8 mouse cellular contexts compared by ENCODE assay signal in the genomic region with DNA sequence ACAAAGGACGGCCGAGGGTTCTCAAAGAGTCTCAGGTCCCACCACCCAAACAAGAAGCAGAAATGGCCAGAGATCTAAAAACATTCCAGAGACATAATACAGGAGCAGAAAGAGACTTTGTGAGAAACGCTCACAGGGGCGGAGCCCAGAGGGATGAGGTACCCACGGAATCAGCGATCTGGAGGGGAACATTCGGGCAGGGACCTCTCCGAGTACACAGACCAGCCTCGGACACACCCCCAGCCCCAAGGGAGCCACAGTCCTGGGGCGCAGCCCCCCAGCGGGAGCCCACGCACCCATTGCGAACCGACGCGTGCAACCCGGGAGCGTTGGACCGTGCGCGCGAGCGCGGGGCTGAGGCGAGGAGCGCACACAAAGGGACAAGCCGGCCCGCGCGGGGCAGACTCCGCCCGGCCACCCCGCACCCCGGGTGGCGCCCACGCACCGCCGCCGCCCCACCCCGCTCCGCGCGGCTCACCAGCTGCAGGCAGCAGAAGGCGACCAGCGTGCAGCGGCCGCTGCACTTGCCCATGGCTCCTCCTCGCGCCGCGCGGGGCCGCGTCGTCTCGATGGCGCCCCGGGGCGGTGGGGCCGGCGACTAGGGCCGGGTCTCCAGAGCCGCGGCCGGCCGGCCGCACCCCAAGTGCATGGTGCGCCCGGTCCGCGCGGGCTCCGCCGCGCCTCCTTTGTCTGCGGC. TPM values are rescaled to one million over a fixed set of nuclear protein-coding genes. Genes with fewer than 3 reads are reported as not detected.
DNase-seq lines count a peak whose midpoint lies in the region; ATAC-seq and TF ChIP-seq lines count a peak whose summit lies in the region.

No protein-coding gene starts in this region.

- peak; percentile 37 for TF ChIP-seq POLR2A in embryonic fibroblast, embryonic 13.5 days (IDR thresholded peaks at IDR 0.05; ENCODE audit: low read depth, low read length)

- H3K9me3 ChIP-seq in lung, embryonic 16.5 days (ENCODE audit: control insufficient read depth, low read length) = no peaks in the 10 kb centered on the region

- no peak overlapping the region for H3K27ac ChIP-seq in lung, embryonic 16.5 days (ENCODE audit: low read length)
- H3K27ac ChIP-seq in embryonic fibroblast, embryonic 13.5 days (ENCODE audit: insufficient read depth, low read length) = no peak overlapping the region

- no peaks in the 10 kb centered on the region for H3K36me3 ChIP-seq in lung, embryonic 16.5 days (ENCODE audit: control insufficient read depth, insufficient read depth, low read length)

- no peaks in the 10 kb centered on the region for H3K27me3 ChIP-seq in lung, embryonic 16.5 days (ENCODE audit: control insufficient read depth, insufficient read depth, low read depth, low read length)

- ATAC-seq in CD4-positive, CD25-positive, alpha-beta regulatory T cell, adult 4 months = no peak
- ATAC-seq in lung, embryonic 16.5 days (ENCODE audit: low read depth) = peak; percentile 56; the same call in 1 of the 2 replicates

- no peak for TF ChIP-seq CTCF in embryonic fibroblast, embryonic 13.5 days (IDR thresholded peaks at IDR 0.05; ENCODE audit: borderline replicate concordance, insufficient read depth, low read length)

- H3K4me2 ChIP-seq in lung, embryonic 16.5 days (ENCODE audit: low read depth, low read length) = peak overlapping the region; percentile 97

- peak overlapping the region; percentile 64 for H3K9ac ChIP-seq in lung, embryonic 16.5 days (ENCODE audit: low read length)

- peak; percentile 13 for DNase-seq in CD4-positive, CD25-positive, alpha-beta regulatory T cell, adult 2 months (ENCODE audit: low read depth, low spot score)
- DNase-seq in lung, postnatal 25 days (ENCODE audit: low spot score) = no peak
- peak; percentile 57 for DNase-seq in kidney, postnatal 10 days
- peak; percentile 74 for DNase-seq in neural tube, embryonic 10.5 days (ENCODE audit: extremely low spot score, low spot score)
- no peak for DNase-seq in thymus, postnatal 14 days

- under 1% methylated on average over 61 of the region's 76 CpGs for WGBS in lung, embryonic 16.5 days

- peak overlapping the region; percentile 62 for H3K4me3 ChIP-seq in lung, embryonic 16.5 days (ENCODE audit: low read length)
- peak overlapping the region; percentile 75 for H3K4me3 ChIP-seq in embryonic fibroblast, embryonic 13.5 days (ENCODE audit: insufficient read depth, low read length)

- H3K4me1 ChIP-seq in lung, embryonic 16.5 days (replicated peaks; ENCODE audit: control insufficient read depth, insufficient read depth, low read length) = peaks cover 7% of the 10 kb centered on the region; the same call in 1 of the 2 replicates
- H3K4me1 ChIP-seq in embryonic fibroblast, embryonic 13.5 days (ENCODE audit: control insufficient read depth, insufficient read depth, low read length) = peaks cover 6% of the 10 kb centered on the region; the same call in 1 of the 2 replicates

RNA-seq across cellular contexts. Expression of a gene that starts 0.5 kb away (rescaled TPM):
- polyA plus RNA-seq in CD4-positive, CD25-positive, alpha-beta regulatory T cell, adult 4 months (2017; shearing (Covaris generic)) = not detected
- polyA plus RNA-seq in lung, embryonic 16.5 days (2015; fragmentation: Nextera tagmentation; extraction: Ambion mirVana) = 0.18 TPM in 1 of 2 replicates, not detected in the other
- polyA plus RNA-seq in embryonic fibroblast, embryonic 13.5 days (2011; ENCODE audit: insufficient read length, low read depth, missing spikeins) = 31.8 and 39.6 TPM in 2 replicates

Comparison
In these comparisons a context has a peak if more than half of its experiments do, and no peak if none do; other contexts are left out.
1. DNase-seq: peak in CD4-positive, CD25-positive, alpha-beta regulatory T cell, adult 2 months (single experiment), kidney, postnatal 10 days (single experiment) and neural tube, embryonic 10.5 days (single experiment); none in lung, postnatal 25 days (single experiment) and thymus, postnatal 14 days (single experiment).
2. RNA of a gene that starts 0.5 kb away (polyA plus RNA-seq): 31.8 to 39.6 TPM in embryonic fibroblast, embryonic 13.5 days; 0.18 TPM in lung, embryonic 16.5 days and not detected in CD4-positive, CD25-positive, alpha-beta regulatory T cell, adult 4 months; every median in the first group is over 10 times any median in the second.